Mouse (Mus musculus) midbrain, embryonic 15.5 days (tissue): ENCODE measurements around the gene Acvrl1. TPM values are rescaled to one million over a fixed set of nuclear protein-coding genes. Genes with fewer than 3 reads are reported as not detected.
A peak's percentile ranks its signal among the peaks of the same experiment; 100 is the strongest.

Experiments used
- ATAC-seq: fragments of 200-750 bp; cut with Nextera tagmentation; replicated peaks from 2 replicates; pipeline ENCODE4 v1.8.0; 2017; ENCODE audit warnings: moderate TSS enrichment
- H3K27ac ChIP-seq: fragments of 300-500 bp; sonication (generic); 2 replicates; pipeline ENCODE4 v1.5.1; 2015; ENCODE audit warnings: mild to moderate bottlenecking, inconsistent platforms
- H3K27me3 ChIP-seq: fragments of 300-500 bp; sonication (generic); replicated peaks from 2 replicates; pipeline ENCODE4 v1.6.1; 2015; ENCODE audit warnings: inconsistent platforms
- H3K36me3 ChIP-seq: fragments of 300-500 bp; sonication (generic); replicated peaks from 2 replicates; pipeline ENCODE4 v1.6.1; 2015; ENCODE audit warnings: inconsistent platforms
- H3K4me1 ChIP-seq: fragments of 300-500 bp; sonication (generic); 2 replicates; pipeline ENCODE4 v1.6.1; 2015; ENCODE audit warnings: inconsistent platforms
- H3K4me2 ChIP-seq: fragments of 300-500 bp; sonication (generic); 2 replicates; pipeline ENCODE4 v1.6.1; 2015; ENCODE audit warnings: inconsistent platforms, mild to moderate bottlenecking, moderate library complexity
- H3K4me3 ChIP-seq: fragments of 300-500 bp; sonication (generic); 2 replicates; pipeline ENCODE4 v1.5.1; 2015; ENCODE audit warnings: mild to moderate bottlenecking, inconsistent platforms
- H3K9ac ChIP-seq: fragments of 300-500 bp; sonication (generic); 2 replicates; pipeline ENCODE4 v1.6.1; 2015; ENCODE audit warnings: mild to moderate bottlenecking, inconsistent platforms
- H3K9me3 ChIP-seq: fragments of 300-500 bp; sonication (generic); 2 replicates; pipeline ENCODE4 v1.6.1; 2016; ENCODE audit warnings: inconsistent platforms
- WGBS: fragments of 180-500 bp; shearing (Covaris S2); methylation state at CpG from one replicate; pipeline ENCODE4 v1.1.7; 2015; ENCODE audit warnings: mixed read lengths; 5-methylcytosine and 5-hydroxymethylcytosine counted together
- polyA plus RNA-seq: library from polyadenylated mRNA; unstranded; fragments of >200 nt; fragmentation: Nextera tagmentation; extraction: Ambion mirVana; gene quantifications from 2 replicates; pipeline ENCODE4 v1.2.1, GENCODE M21; 2015

Gene Acvrl1
- polyA plus RNA-seq, 1 experiment from 2014 or later, result 8.7 TPM

GRCm38 (mm10) chr15:101176284-101176680, 48.0 kb downstream of the Acvrl1 start:
- Histone ChIP-seq H3K9me3 (no peaks in the 10 kb centered on the region), H3K4me1 (peaks cover 63% of the 10 kb centered on the region), H3K4me2 (peak overlapping the region; percentile 84), H3K27me3 (0 out of 2 replicates have a peak, but pooled peaks cover 4% of the 10 kb centered on the region), H3K4me3 (peak overlapping the region; percentile 87), H3K36me3 (no peaks in the 10 kb centered on the region), H3K27ac (no peak overlapping the region), H3K9ac (peak overlapping the region; percentile 81; the same call in 1 of the 2 replicates)
- ATAC-seq, result no peak
- WGBS, result 56% methylated on average over 3 of the region's 3 CpGs

DNA sequence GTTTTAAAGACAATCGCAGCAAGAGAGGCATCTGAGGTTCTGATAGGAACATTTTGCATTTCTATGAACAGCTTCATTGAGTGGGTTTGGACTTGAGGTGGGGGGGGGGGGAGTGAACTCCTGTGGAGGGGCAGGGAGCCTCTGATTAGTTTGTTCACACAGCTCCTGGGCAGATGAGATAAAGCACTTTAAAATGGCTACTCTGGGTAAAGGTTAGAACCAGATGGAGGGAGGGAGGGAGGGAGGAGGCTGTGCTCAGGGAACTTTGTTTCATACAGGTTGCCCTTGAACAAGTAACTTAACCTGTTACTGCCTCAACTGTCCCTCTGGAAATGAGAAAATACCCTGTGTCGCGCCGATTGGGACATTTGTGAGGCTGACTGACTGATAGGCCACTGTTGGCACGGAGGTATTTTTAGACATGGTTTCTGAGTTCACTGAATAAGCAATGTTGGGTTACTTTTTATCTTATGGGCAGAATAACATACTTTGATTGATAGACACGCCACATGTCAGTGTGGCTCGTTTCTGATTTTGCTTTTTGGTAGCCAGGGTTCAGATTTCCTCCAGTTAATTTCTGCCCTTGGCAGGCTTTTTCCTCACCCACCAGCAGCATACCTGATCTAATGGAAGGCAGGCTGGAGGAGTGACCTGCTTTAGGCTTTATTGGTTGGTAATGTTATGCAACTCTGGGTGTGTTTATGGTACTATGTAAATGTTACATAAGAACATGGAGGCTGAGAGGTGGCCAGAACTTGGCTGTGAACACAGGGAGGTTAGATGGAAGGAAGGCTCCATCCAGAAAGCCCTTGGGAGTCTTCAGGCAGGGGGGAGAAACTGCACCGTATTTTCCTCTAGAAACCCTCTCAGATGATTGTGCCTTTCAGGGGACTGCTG, 48.7 kb downstream of the Acvrl1 start:
- Histone ChIP-seq H3K4me2 (peak overlapping the region; percentile 84), H3K4me3 (0 out of 2 replicates have a peak overlapping the region, but pooled peaks have one; percentile 87), H3K4me1 (peaks cover 67% of the 10 kb centered on the region), H3K9me3 (no peaks in the 10 kb centered on the region), H3K27me3 (0 out of 2 replicates have a peak, but pooled peaks cover under 1% of the 10 kb centered on the region), H3K27ac (no peak overlapping the region), H3K36me3 (no peaks in the 10 kb centered on the region), H3K9ac (no peak overlapping the region)
- ATAC-seq, result no peak
- WGBS, result 70% methylated on average over 8 of the region's 8 CpGs

GRCm38 (mm10) chr15:101180363-101181105, 52.2 kb downstream of the Acvrl1 start:
- no peak overlapping the region for H3K9ac ChIP-seq
- ATAC-seq, result no peak
- WGBS, result 78% methylated on average over 15 of the region's 15 CpGs
- no peak overlapping the region for H3K27ac ChIP-seq
- H3K4me2 ChIP-seq, result no peak overlapping the region
- no peaks in the 10 kb centered on the region for H3K27me3 ChIP-seq
- no peaks in the 10 kb centered on the region for H3K36me3 ChIP-seq
- peaks cover 64% of the 10 kb centered on the region for H3K4me1 ChIP-seq
- no peak overlapping the region for H3K4me3 ChIP-seq
- no peaks in the 10 kb centered on the region for H3K9me3 ChIP-seq

DNA sequence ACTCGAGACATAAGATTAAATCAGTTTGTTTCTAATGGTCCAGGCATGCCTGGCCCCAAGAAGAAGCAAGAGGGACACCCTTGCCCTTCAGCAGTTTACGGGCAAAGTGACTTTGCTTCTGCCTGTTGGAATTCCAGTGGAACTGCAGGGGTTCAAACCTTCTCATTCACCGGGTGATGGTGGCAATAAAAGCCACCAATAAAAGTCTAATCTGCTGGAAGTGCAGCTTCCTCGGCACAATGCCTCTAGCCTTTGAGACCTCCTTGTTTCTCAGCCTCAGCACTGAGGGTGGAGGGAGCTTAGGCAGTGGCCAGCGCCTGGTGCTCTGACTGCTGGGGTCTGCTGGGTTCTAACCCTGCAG, 52.8 kb downstream of the Acvrl1 start:
- no peaks in the 10 kb centered on the region for H3K27me3 ChIP-seq
- H3K4me3 ChIP-seq, result no peak overlapping the region
- no peaks in the 10 kb centered on the region for H3K9me3 ChIP-seq
- H3K36me3 ChIP-seq, result no peaks in the 10 kb centered on the region
- no peak overlapping the region for H3K4me2 ChIP-seq
- H3K27ac ChIP-seq, result no peak overlapping the region
- H3K9ac ChIP-seq, result no peak overlapping the region
- WGBS, result 21% methylated on average over 5 of the region's 5 CpGs
- ATAC-seq, result no peak
- H3K4me1 ChIP-seq, result peaks cover 59% of the 10 kb centered on the region

DNA sequence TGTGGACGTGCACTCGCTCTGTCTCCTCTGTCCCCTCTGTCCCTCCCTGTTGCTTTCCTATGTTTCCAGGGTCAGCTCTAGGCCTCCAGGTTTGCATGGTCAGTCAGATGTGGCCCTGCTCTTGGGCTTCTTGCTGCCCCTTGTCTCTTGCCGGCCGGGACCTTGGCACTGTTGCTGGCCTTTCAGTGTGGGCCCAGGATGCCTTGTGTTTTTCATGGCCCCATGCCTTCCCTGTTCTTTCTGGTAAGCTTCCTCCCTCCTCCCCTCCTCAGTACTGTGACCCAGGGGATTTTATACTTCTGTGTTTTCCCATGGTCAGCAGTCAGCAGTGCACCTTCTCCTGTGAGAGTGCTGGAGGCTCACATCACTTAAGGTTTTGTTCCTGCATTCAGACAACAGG, 53.2 kb downstream of the Acvrl1 start:
- H3K4me1 ChIP-seq, result peaks cover 54% of the 10 kb centered on the region
- no peaks in the 10 kb centered on the region for H3K27me3 ChIP-seq
- 11% methylated on average over 4 of the region's 4 CpGs for WGBS
- no peaks in the 10 kb centered on the region for H3K9me3 ChIP-seq
- H3K27ac ChIP-seq, result no peak overlapping the region
- H3K4me3 ChIP-seq, result no peak overlapping the region
- no peak for ATAC-seq
- H3K4me2 ChIP-seq, result no peak overlapping the region
- no peak overlapping the region for H3K9ac ChIP-seq
- no peaks in the 10 kb centered on the region for H3K36me3 ChIP-seq

DNA sequence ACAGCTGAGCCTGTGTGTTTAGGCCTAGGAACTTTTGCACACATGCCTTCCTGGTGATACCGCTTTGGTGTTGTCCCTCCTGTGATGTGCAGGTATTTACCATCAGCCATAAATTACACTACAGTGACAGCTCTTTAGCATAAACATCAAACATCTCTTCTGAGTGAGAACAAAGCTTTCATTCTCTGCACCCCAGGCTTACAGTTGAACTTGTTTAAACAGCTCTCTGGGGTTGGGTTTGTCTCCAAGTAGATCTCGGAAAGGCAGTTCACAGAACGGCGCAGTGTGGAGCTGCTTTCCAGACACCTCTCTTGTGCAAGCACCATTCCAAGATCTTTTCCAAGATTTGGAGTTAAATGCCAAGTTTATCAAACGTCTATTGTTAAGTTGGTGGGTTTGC, 54.4 kb downstream of the Acvrl1 start:
- 56% methylated on average over 5 of the region's 5 CpGs for WGBS
- no peak overlapping the region for H3K4me3 ChIP-seq
- H3K9ac ChIP-seq, result no peak overlapping the region
- H3K36me3 ChIP-seq, result no peaks in the 10 kb centered on the region
- peaks cover 44% of the 10 kb centered on the region for H3K4me1 ChIP-seq
- H3K27ac ChIP-seq, result no peak overlapping the region
- H3K4me2 ChIP-seq, result no peak overlapping the region
- no peak for ATAC-seq
- H3K27me3 ChIP-seq, result no peaks in the 10 kb centered on the region
- H3K9me3 ChIP-seq, result no peaks in the 10 kb centered on the region

GRCm38 (mm10) chr15:101184300-101184699, 56.0 kb downstream of the Acvrl1 start:
- ATAC-seq, result no peak
- Histone ChIP-seq H3K27me3 (no peaks in the 10 kb centered on the region), H3K4me2 (no peak overlapping the region), H3K4me1 (peaks cover 28% of the 10 kb centered on the region), H3K9me3 (no peaks in the 10 kb centered on the region), H3K4me3 (no peak overlapping the region), H3K27ac (no peak overlapping the region), H3K36me3 (no peaks in the 10 kb centered on the region), H3K9ac (no peak overlapping the region)
- WGBS, result 97% methylated on average over 8 of the region's 8 CpGs

DNA sequence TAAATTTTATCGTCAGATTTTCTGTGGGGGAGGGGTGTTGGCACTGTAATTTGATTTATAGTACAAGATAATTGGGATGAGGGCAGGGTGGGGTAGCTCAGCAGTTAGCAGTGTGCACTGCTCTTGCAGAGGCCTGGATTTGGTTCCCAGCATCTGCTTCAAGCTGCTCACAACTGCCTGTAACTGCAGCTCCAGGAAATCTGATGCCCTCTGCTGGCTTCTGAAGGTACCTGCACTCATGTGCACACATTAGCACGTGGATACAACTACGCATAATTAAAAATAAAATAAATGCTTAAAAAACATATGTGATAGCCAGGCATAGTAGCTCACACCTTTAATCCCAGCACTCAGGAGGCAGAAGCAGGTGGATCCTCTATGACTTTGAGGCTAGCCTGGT, 57.2 kb downstream of the Acvrl1 start:
- H3K4me2 ChIP-seq, result no peak overlapping the region
- 94% methylated on average over 3 of the region's 3 CpGs for WGBS
- no peak overlapping the region for H3K27ac ChIP-seq
- H3K27me3 ChIP-seq, result no peaks in the 10 kb centered on the region
- peaks cover 21% of the 10 kb centered on the region; the same call in 1 of the 2 replicates for H3K4me1 ChIP-seq
- no peak overlapping the region for H3K9ac ChIP-seq
- no peak overlapping the region for H3K4me3 ChIP-seq
- H3K36me3 ChIP-seq, result no peaks in the 10 kb centered on the region
- no peaks in the 10 kb centered on the region for H3K9me3 ChIP-seq
- ATAC-seq, result no peak

- Histone ChIP-seq H3K9me3 (no peaks in the 10 kb centered on the region), H3K4me1 (peaks cover 27% of the 10 kb centered on the region), H3K27me3 (no peaks in the 10 kb centered on the region), H3K36me3 (no peaks in the 10 kb centered on the region), H3K27ac (no peak overlapping the region), H3K4me2 (no peak overlapping the region), H3K4me3 (no peak overlapping the region), H3K9ac (no peak overlapping the region)
- ATAC-seq, result no peak
- 88% methylated on average over 5 of the region's 5 CpGs for WGBS
Measured at GRCm38 (mm10) chr15:101187907-101188306, 59.6 kb downstream of the Acvrl1 start.

- ATAC-seq, result no peak
- Histone ChIP-seq H3K36me3 (peaks cover 10% of the 10 kb centered on the region), H3K9ac (no peak overlapping the region), H3K4me2 (no peak overlapping the region), H3K27me3 (no peaks in the 10 kb centered on the region), H3K4me3 (no peak overlapping the region), H3K27ac (no peak overlapping the region), H3K9me3 (no peaks in the 10 kb centered on the region), H3K4me1 (peaks cover 27% of the 10 kb centered on the region)
- 82% methylated on average over 10 of the region's 10 CpGs for WGBS
Measured at GRCm38 (mm10) chr15:101189981-101190761, 61.8 kb downstream of the Acvrl1 start.

DNA sequence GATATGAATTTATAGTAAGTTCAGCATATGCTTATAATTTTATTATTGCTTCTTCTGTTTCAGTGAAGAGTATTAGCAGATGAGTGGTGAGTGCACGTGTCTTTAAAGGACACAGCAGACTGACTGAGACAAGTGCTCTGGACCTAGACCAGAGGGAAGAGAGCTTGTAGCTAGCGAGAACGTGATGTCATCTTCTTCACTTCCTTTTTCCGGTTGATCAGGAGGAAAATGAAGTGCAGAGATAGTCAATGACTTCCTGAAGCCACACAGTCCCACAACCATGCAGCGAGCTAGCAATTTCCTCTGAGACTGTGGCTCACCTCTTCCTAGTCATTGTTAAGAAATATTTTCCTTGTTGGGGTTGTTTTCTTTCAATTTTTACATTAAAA, 62.4 kb downstream of the Acvrl1 start:
- no peaks in the 10 kb centered on the region for H3K9me3 ChIP-seq
- no peak for ATAC-seq
- H3K27me3 ChIP-seq, result no peaks in the 10 kb centered on the region
- no peak overlapping the region for H3K4me2 ChIP-seq
- peaks cover 27% of the 10 kb centered on the region for H3K4me1 ChIP-seq
- H3K27ac ChIP-seq, result no peak overlapping the region
- no peak overlapping the region for H3K4me3 ChIP-seq
- no peak overlapping the region for H3K9ac ChIP-seq
- H3K36me3 ChIP-seq, result peaks cover 16% of the 10 kb centered on the region
- 81% methylated on average over 5 of the region's 5 CpGs for WGBS
